Comparison of ENCODE assay signal across 8 mouse cellular contexts in the genomic region with DNA sequence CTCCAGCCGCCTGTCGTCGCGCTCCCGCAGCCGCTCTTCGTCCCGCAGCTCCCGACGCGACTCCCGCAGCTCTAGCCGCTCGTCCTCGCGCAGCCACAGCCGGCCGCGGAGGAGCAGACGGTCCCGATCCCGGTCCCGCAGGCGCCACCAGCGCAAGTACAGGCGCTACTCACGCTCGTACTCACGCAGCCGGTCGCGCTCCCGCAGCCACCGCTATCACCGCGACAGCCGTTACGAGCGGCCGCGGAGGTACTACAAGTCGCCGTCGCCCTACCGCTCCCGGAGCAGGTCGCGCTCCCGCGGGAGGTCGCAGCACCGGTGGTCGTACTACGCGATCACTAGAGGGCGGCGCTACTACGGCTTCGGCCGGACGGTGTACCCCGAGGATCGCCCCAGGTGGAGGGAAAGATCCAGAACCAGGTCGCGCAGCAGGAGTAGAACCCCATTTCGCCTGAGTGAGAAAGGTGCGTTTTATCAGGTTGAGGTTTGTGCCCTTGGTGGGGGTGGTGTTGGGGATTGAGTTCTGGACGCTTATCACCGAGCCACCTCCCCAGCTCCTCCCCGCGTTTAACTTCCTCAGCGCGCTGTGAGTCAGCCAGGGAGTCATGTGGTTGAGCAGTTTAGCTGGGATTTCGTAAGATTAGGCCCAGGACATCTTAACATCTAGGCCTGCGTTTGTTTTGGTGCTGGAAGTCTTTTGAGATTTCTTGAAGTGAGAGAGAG. TPM values are rescaled to one million over a fixed set of nuclear protein-coding genes. Genes with fewer than 3 reads are reported as not detected.
A peak's percentile ranks its signal among the peaks of the same experiment; 100 is the strongest.
DNase-seq lines count a peak whose midpoint lies in the region; ATAC-seq and TF ChIP-seq lines count a peak whose summit lies in the region.

No protein-coding gene starts in this region.

- H3K4me3 ChIP-seq in layer of hippocampus, adult 2 months: peak overlapping the region; percentile 70
- H3K4me3 ChIP-seq in cerebellum, adult 2 months (replicated peaks; ENCODE audit: insufficient read depth, low read depth, low read length): peak overlapping the region; percentile 91
- peak overlapping the region; percentile 100 for H3K4me3 ChIP-seq in hindbrain, embryonic 13.5 days
- peak overlapping the region; percentile 100 for H3K4me3 ChIP-seq in limb, embryonic 15.5 days
- peak overlapping the region; percentile 68 for H3K4me3 ChIP-seq in midbrain, embryonic 15.5 days
- H3K4me3 ChIP-seq in spleen, adult 2 months (ENCODE audit: extremely low read depth, insufficient read depth, insufficient read length): peak overlapping the region; percentile 92

- under 1% methylated on average over 75 of the region's 75 CpGs for WGBS in cerebellum, adult 2 months
- WGBS in hindbrain, embryonic 13.5 days: under 1% methylated on average over 75 of the region's 75 CpGs
- WGBS in limb, embryonic 15.5 days: under 1% methylated on average over 75 of the region's 75 CpGs
- WGBS in midbrain, embryonic 15.5 days: under 1% methylated on average over 75 of the region's 75 CpGs
- WGBS in spleen, adult 2 months: under 1% methylated on average over 75 of the region's 75 CpGs

- TF ChIP-seq POLR2A in cerebellum, adult 2 months (IDR thresholded peaks at IDR 0.05; ENCODE audit: borderline replicate concordance, insufficient read depth, low read length): no peak
- TF ChIP-seq POLR2A in spleen, adult 2 months (IDR thresholded peaks at IDR 0.05; ENCODE audit: low read depth, low read length): no peak

- no peak for DNase-seq in layer of hippocampus, adult 2 months (ENCODE audit: low spot score in 2 of 2)
- no peak for DNase-seq in layer of hippocampus, postnatal 25 days (ENCODE audit: extremely low spot score in 1 of 2, low spot score in 1 of 2)
- peak; percentile 48 to 59 for DNase-seq in cerebellum, adult 2 months
- peak; percentile 33 for DNase-seq in frontal cortex, postnatal 14 days (ENCODE audit: low spot score in 2 of 2)
- DNase-seq in spleen, adult 2 months (ENCODE audit: low read depth in 1 of 2, low spot score in 2 of 2): peak; percentile 46 to 65

- peaks cover 30% of the 10 kb centered on the region for H3K36me3 ChIP-seq in hindbrain, embryonic 13.5 days
- peaks cover 32% of the 10 kb centered on the region for H3K36me3 ChIP-seq in limb, embryonic 15.5 days
- H3K36me3 ChIP-seq in midbrain, embryonic 15.5 days (replicated peaks): peaks cover 33% of the 10 kb centered on the region
- peaks cover 36% of the 10 kb centered on the region for H3K36me3 ChIP-seq in spleen, adult 2 months (ENCODE audit: control insufficient read depth, insufficient read depth, low read length)

- H3K27me3 ChIP-seq in cerebellum, adult 2 months (ENCODE audit: control insufficient read depth, insufficient read depth, low read length): no peaks in the 10 kb centered on the region
- no peaks in the 10 kb centered on the region for H3K27me3 ChIP-seq in hindbrain, embryonic 13.5 days
- no peaks in the 10 kb centered on the region for H3K27me3 ChIP-seq in limb, embryonic 15.5 days
- no peaks in the 10 kb centered on the region for H3K27me3 ChIP-seq in midbrain, embryonic 15.5 days (replicated peaks)
- no peaks in the 10 kb centered on the region for H3K27me3 ChIP-seq in spleen, adult 2 months (ENCODE audit: control insufficient read depth, insufficient read depth, low read length)

- H3K9me3 ChIP-seq in hindbrain, embryonic 13.5 days: no peaks in the 10 kb centered on the region
- H3K9me3 ChIP-seq in limb, embryonic 15.5 days: no peaks in the 10 kb centered on the region
- H3K9me3 ChIP-seq in midbrain, embryonic 15.5 days: no peaks in the 10 kb centered on the region

- peak; percentile 11; the same call in 1 of the 2 replicates for TF ChIP-seq CTCF in layer of hippocampus, adult 2 months (conservative IDR thresholded peaks at IDR 0.05)
- TF ChIP-seq CTCF in cerebellum, adult 2 months (IDR thresholded peaks at IDR 0.05; ENCODE audit: borderline replicate concordance, insufficient read depth, low read depth, low read length): no peak
- no peak for TF ChIP-seq CTCF in spleen, adult 2 months (IDR thresholded peaks at IDR 0.05; ENCODE audit: extremely low read depth, insufficient read depth, insufficient read length, insufficient replicate concordance)

- peak overlapping the region; percentile 99 for H3K27ac ChIP-seq in layer of hippocampus, adult 2 months
- peak overlapping the region; percentile 98 for H3K27ac ChIP-seq in cerebellum, adult 2 months (ENCODE audit: insufficient read depth, low read length)
- peak overlapping the region; percentile 94 for H3K27ac ChIP-seq in hindbrain, embryonic 13.5 days
- peak overlapping the region; percentile 96 for H3K27ac ChIP-seq in limb, embryonic 15.5 days
- H3K27ac ChIP-seq in midbrain, embryonic 15.5 days: peak overlapping the region; percentile 93
- H3K27ac ChIP-seq in spleen, adult 2 months (ENCODE audit: insufficient read depth, low read length): peak overlapping the region; percentile 97

- peak overlapping the region; percentile 96 for H3K4me2 ChIP-seq in hindbrain, embryonic 13.5 days
- H3K4me2 ChIP-seq in limb, embryonic 15.5 days: peak overlapping the region; percentile 53
- H3K4me2 ChIP-seq in midbrain, embryonic 15.5 days: peak overlapping the region; percentile 87

- H3K9ac ChIP-seq in hindbrain, embryonic 13.5 days: peak overlapping the region; percentile 99
- peak overlapping the region; percentile 98 for H3K9ac ChIP-seq in limb, embryonic 15.5 days
- peak overlapping the region; percentile 87 for H3K9ac ChIP-seq in midbrain, embryonic 15.5 days

- peak; percentile 38 for ATAC-seq in hindbrain, embryonic 13.5 days (ENCODE audit: low FRiP score)
- no peak for ATAC-seq in limb, embryonic 15.5 days (ENCODE audit: insufficient number of reproducible peaks, low FRiP score, low TSS enrichment, low read depth)
- ATAC-seq in midbrain, embryonic 15.5 days (replicated peaks): peak; percentile 53

- H3K4me1 ChIP-seq in cerebellum, adult 2 months (ENCODE audit: control insufficient read depth, insufficient read depth, low read length): peaks cover 7% of the 10 kb centered on the region; the same call in 1 of the 2 replicates
- peaks cover 31% of the 10 kb centered on the region for H3K4me1 ChIP-seq in hindbrain, embryonic 13.5 days (replicated peaks)
- peaks cover 14% of the 10 kb centered on the region for H3K4me1 ChIP-seq in limb, embryonic 15.5 days
- H3K4me1 ChIP-seq in midbrain, embryonic 15.5 days: peaks cover 31% of the 10 kb centered on the region
- peaks cover 22% of the 10 kb centered on the region; the same call in 1 of the 2 replicates for H3K4me1 ChIP-seq in spleen, adult 2 months (ENCODE audit: control insufficient read depth, insufficient read depth, insufficient read length)

RNA-seq across cellular contexts. Expression of gene Rsrp1, which starts 0.8 kb away (rescaled TPM):
- 100 to 1,000 TPM; 237 to 277 TPM for total RNA-seq in layer of hippocampus, adult 2 months (2021)
- total RNA-seq in layer of hippocampus, postnatal 25 days (2021): 100 to 1,000 TPM; 264 to 283 TPM
- polyA plus RNA-seq in cerebellum, adult 2 months (2012; rRNA removed): 478 and 508 TPM in 2 replicates
- 538 and 556 TPM in 2 replicates for polyA plus RNA-seq in hindbrain, embryonic 13.5 days (2015; fragmentation: Nextera tagmentation; extraction: Ambion mirVana)
- 496 and 523 TPM in 2 replicates for polyA plus RNA-seq in limb, embryonic 15.5 days (2015; fragmentation: Nextera tagmentation; extraction: Ambion mirVana)
- 559 and 566 TPM in 2 replicates for polyA plus RNA-seq in midbrain, embryonic 15.5 days (2015; fragmentation: Nextera tagmentation; extraction: Ambion mirVana)
- polyA plus RNA-seq in spleen, adult 2 months (2012; rRNA removed): 691 and 1,139 TPM in 2 replicates

RNA-seq across cellular contexts. Expression of gene Syf2, which starts 6.5 kb away (rescaled TPM):
- total RNA-seq in layer of hippocampus, adult 2 months (2021): 10 to 100 TPM; 53.1 to 56.2 TPM
- 10 to 100 TPM; 50.7 to 55.3 TPM for total RNA-seq in layer of hippocampus, postnatal 25 days (2021)
- 95.4 and 99.7 TPM in 2 replicates for polyA plus RNA-seq in cerebellum, adult 2 months (2012; rRNA removed)
- 65.5 and 70.4 TPM in 2 replicates for polyA plus RNA-seq in hindbrain, embryonic 13.5 days (2015; fragmentation: Nextera tagmentation; extraction: Ambion mirVana)
- polyA plus RNA-seq in limb, embryonic 15.5 days (2015; fragmentation: Nextera tagmentation; extraction: Ambion mirVana): 76.6 and 80.6 TPM in 2 replicates
- polyA plus RNA-seq in midbrain, embryonic 15.5 days (2015; fragmentation: Nextera tagmentation; extraction: Ambion mirVana): 58.6 and 60.5 TPM in 2 replicates
- polyA plus RNA-seq in spleen, adult 2 months (2012; rRNA removed): 19.2 TPM in 2 replicates

RNA-seq across cellular contexts. Expression of gene Tmem50a, which starts 9.4 kb away (rescaled TPM):
- 100 to 1,000 TPM; 102 to 108 TPM for total RNA-seq in layer of hippocampus, adult 2 months (2021)
- 100 to 1,000 TPM; 107 to 122 TPM for total RNA-seq in layer of hippocampus, postnatal 25 days (2021)
- polyA plus RNA-seq in cerebellum, adult 2 months (2012; rRNA removed): 105 and 111 TPM in 2 replicates
- polyA plus RNA-seq in hindbrain, embryonic 13.5 days (2015; fragmentation: Nextera tagmentation; extraction: Ambion mirVana): 211 and 212 TPM in 2 replicates
- polyA plus RNA-seq in limb, embryonic 15.5 days (2015; fragmentation: Nextera tagmentation; extraction: Ambion mirVana): 193 and 203 TPM in 2 replicates
- 203 and 218 TPM in 2 replicates for polyA plus RNA-seq in midbrain, embryonic 15.5 days (2015; fragmentation: Nextera tagmentation; extraction: Ambion mirVana)
- polyA plus RNA-seq in spleen, adult 2 months (2012; rRNA removed): 83.2 and 90.6 TPM in 2 replicates

RNA-seq across cellular contexts. Expression of gene Rhd, which starts 59.8 kb away (rescaled TPM):
- not detected for total RNA-seq in layer of hippocampus, adult 2 months (2021)
- not detected for total RNA-seq in layer of hippocampus, postnatal 25 days (2021)
- polyA plus RNA-seq in cerebellum, adult 2 months (2012; rRNA removed): 1.0 and 1.1 TPM in 2 replicates
- polyA plus RNA-seq in hindbrain, embryonic 13.5 days (2015; fragmentation: Nextera tagmentation; extraction: Ambion mirVana): 1.3 and 2.3 TPM in 2 replicates
- 2.7 and 4.0 TPM in 2 replicates for polyA plus RNA-seq in limb, embryonic 15.5 days (2015; fragmentation: Nextera tagmentation; extraction: Ambion mirVana)
- polyA plus RNA-seq in midbrain, embryonic 15.5 days (2015; fragmentation: Nextera tagmentation; extraction: Ambion mirVana): 0.98 and 1.1 TPM in 2 replicates
- polyA plus RNA-seq in spleen, adult 2 months (2012; rRNA removed): 69.5 and 84.0 TPM in 2 replicates

Comparison
In these comparisons a context has a peak if more than half of its experiments do, and no peak if none do; other contexts are left out.
1. DNase-seq: peak in cerebellum, adult 2 months (2 of 2), frontal cortex, postnatal 14 days (2 of 2) and spleen, adult 2 months (2 of 2); none in layer of hippocampus, adult 2 months (0 of 2) and layer of hippocampus, postnatal 25 days (0 of 2).
2. Peak in every context shown above with its lines, with median percentiles within 50 percentile points of each other: H3K27ac ChIP-seq, H3K4me3 ChIP-seq, H3K4me2 ChIP-seq and H3K9ac ChIP-seq.